Mouse (Mus musculus) layer of hippocampus, adult 2 months (tissue): Measurements from ENCODE around the gene U2af2. TPM values are rescaled to one million over a fixed set of nuclear protein-coding genes. Genes with fewer than 3 reads are reported as not detected.

Source experiments
- DNase-seq, 2 experiments: peaks; one replicate each; pipeline ENCODE4 v3.0.0; 2022; ENCODE audit warnings: low spot score in 2 of 2
- H3K27ac ChIP-seq: fragments of 200-600 bp; 2 replicates; pipeline ENCODE4 v1.8.1; 2022
- H3K4me3 ChIP-seq: fragments of 200-600 bp; 2 replicates; pipeline ENCODE4 v1.8.1; 2022; ENCODE audit warnings: mild to moderate bottlenecking
- CTCF ChIP-seq: fragments of 200-600 bp; conservative IDR thresholded peaks from 2 replicates; pipeline ENCODE4 v1.8.1; 2022; ENCODE audit warnings: antibody characterized with exemption, mild to moderate bottlenecking, moderate library complexity
- microRNA-seq, 2 experiments: library from miRNA; unstranded; fragments of <30 nt; microRNA quantifications; one replicate each; pipeline ENCODE4 v1.2.0; 2021
- total RNA-seq, 2 experiments: library from RNA; stranded (reverse); gene quantifications; 2 replicates each; pipeline ENCODE4 v1.2.3; 2021

The U2af2 gene
- total RNA-seq, 2 experiments from 2014 or later = 185 to 192 TPM

GRCm38 (mm10) chr7:5112701-5113100 lies 50.8 kb downstream of the U2af2 start:
- Histone ChIP-seq H3K4me3 (no peak overlapping the region), H3K27ac (no peak overlapping the region)
- no peak for TF ChIP-seq CTCF
- DNase-seq = no peak

GRCm38 (mm10) chr7:5116850-5117249 lies 54.9 kb downstream of the U2af2 start, which contains the start of gene Rfpl4:
Gene Rfpl4, minus strand, starts transcription at chr7:5116950.
- TF ChIP-seq CTCF = no peak
- no peak for DNase-seq

GRCm38 (mm10) chr7:5125078-5125477 lies 63.1 kb downstream of the U2af2 start:
- TF ChIP-seq CTCF = no peak
- no peak overlapping the region for H3K27ac ChIP-seq
- no peak for DNase-seq
- H3K4me3 ChIP-seq = peak overlapping the region; percentile 55

More at GRCm38 (mm10) chr7:5116850-5117249, 54.9 kb downstream of the U2af2 start, which contains the start of gene Rfpl4:
- Histone ChIP-seq H3K27ac (no peak within 1 kb of the TSS), H3K4me3 (no peak within 1 kb of the TSS)

- Histone ChIP-seq H3K27ac (peak within 1 kb of the TSS; percentile 73), H3K4me3 (peak within 1 kb of the TSS; percentile 55)
- DNase-seq = peak; percentile 52 to 83
- TF ChIP-seq CTCF = peak; percentile 97
Observed at GRCm38 (mm10) chr7:5125549-5126406, 63.8 kb downstream of the U2af2 start, which contains the start of gene Rasl2-9. Gene Rasl2-9, minus strand, starts transcription at chr7:5125950.

Small RNA genes within 50 kb of the gene (microRNA-seq; reads per million reads assigned to microRNA genes)
- gene Gm26217 = 0 reads per million in 2 experiments

Other genes with a start within 250 kb of the U2af2 start
- gene Ube2s, start 249.6 kb upstream of the U2af2 start, total RNA-seq = 100 to 1,000 TPM; 106 to 108 TPM
- gene Shisa7, start 217.4 kb upstream of the U2af2 start, total RNA-seq = 100 to 1,000 TPM; 172 to 204 TPM
- 1 to 10 TPM; 4.7 to 5.6 TPM for gene Isoc2b, start 191.9 kb upstream of the U2af2 start, total RNA-seq
- gene Isoc2a, start 185.0 kb upstream of the U2af2 start, total RNA-seq = 10 to 100 TPM; 13.0 to 13.4 TPM
- gene Gm36210, start 155.6 kb upstream of the U2af2 start, total RNA-seq = under 1 TPM in 1 of 2 experiments, not detected in 1; 0.28 TPM
- 10 to 100 TPM; 15.0 to 15.8 TPM for gene Zfp628, start 146.9 kb upstream of the U2af2 start, total RNA-seq
- gene Nat14, start 140.1 kb upstream of the U2af2 start, total RNA-seq = 100 to 1,000 TPM; 103 to 114 TPM
- gene Ssc5d, start 136.4 kb upstream of the U2af2 start, total RNA-seq = 1 to 10 TPM; 2.4 to 3.5 TPM
- gene Sbk2, start 97.7 kb upstream of the U2af2 start, total RNA-seq = under 1 TPM in 1 of 2 experiments, not detected in 1; 0.31 TPM
- 1 to 10 TPM in 1 of 2 experiments, under 1 TPM in 1; 0.71 to 1.0 TPM for gene Sbk3, start 91.0 kb upstream of the U2af2 start, total RNA-seq
- 10 to 100 TPM; 29.7 to 35.6 TPM for gene Zfp579, start 66.0 kb upstream of the U2af2 start, total RNA-seq
- 1 to 10 TPM; 7.0 to 8.1 TPM for gene Zfp524, start 47.7 kb upstream of the U2af2 start, total RNA-seq
- gene Fiz1, start 47.4 kb upstream of the U2af2 start, total RNA-seq = 10 to 100 TPM; 25.8 TPM
- not detected for gene Gm44973, start 46.6 kb upstream of the U2af2 start, total RNA-seq
- 10 to 100 TPM; 38.6 to 41.8 TPM for gene Zfp865, start 41.8 kb upstream of the U2af2 start, total RNA-seq
- 10 to 100 TPM; 57.8 to 61.1 TPM for gene Ccdc106, start 41.6 kb upstream of the U2af2 start, total RNA-seq
- not detected for gene 4632433K11Rik, start 28.0 kb upstream of the U2af2 start, total RNA-seq
- 1 to 10 TPM; 7.3 to 7.8 TPM for gene Zfp784, start 23.7 kb upstream of the U2af2 start, total RNA-seq
- gene Zfp580, start 10.6 kb upstream of the U2af2 start, total RNA-seq = 10 to 100 TPM; 34.1 to 35.7 TPM
- gene Epn1, start 18.1 kb downstream of the U2af2 start, total RNA-seq = 100 to 1,000 TPM; 540 to 559 TPM
- gene Rfpl4, start 54.8 kb downstream of the U2af2 start, total RNA-seq = not detected
- under 1 TPM in 1 of 2 experiments, not detected in 1; 0.59 TPM for gene Rasl2-9, start 63.8 kb downstream of the U2af2 start, total RNA-seq
- gene Vmn1r55, start 87.5 kb downstream of the U2af2 start, total RNA-seq = not detected
- not detected for gene Vmn1r56, start 134.6 kb downstream of the U2af2 start, total RNA-seq
- gene Vmn1r57, start 156.3 kb downstream of the U2af2 start, total RNA-seq = not detected